Comparison of ENCODE assay signal across 11 mouse cellular contexts in genomic region chr13:16290784-16291183, GRCm38 (mm10).
DNase-seq lines count a peak whose midpoint lies in the region; ATAC-seq and TF ChIP-seq lines count a peak whose summit lies in the region.
"Had no signal": no experiment of that assay in that cellular context is flagged by ENCODE, and none has a peak within 500 bp of the region (broad histone marks: within the 10 kb centered on the region; RNA-seq: fewer than 3 reads in every experiment).

No protein-coding gene starts in this region.

- no peak for DNase-seq in forebrain, embryonic 10.5 days (ENCODE audit: extremely low spot score, low spot score)
- DNase-seq in lung, postnatal 10 days, result peak; percentile 3
- DNase-seq in lung, postnatal 0 days (ENCODE audit: low spot score), result no peak
- peak; percentile 18 for DNase-seq in adrenal gland, postnatal 25 days
- peak; percentile 6 to 9 for DNase-seq in layer of hippocampus, adult 8-10 months (ENCODE audit: low spot score in 2 of 2)
- no peak for DNase-seq in thymus, postnatal 10 days (ENCODE audit: low spot score in 2 of 2)
- no peak for DNase-seq in gastrocnemius, postnatal 14 days
- DNase-seq: embryo, embryonic 11 days had no signal

- TF ChIP-seq EP300 in lung, postnatal 0 days (IDR thresholded peaks at IDR 0.05), result no peak

- peak; percentile 65 for ATAC-seq in forebrain, embryonic 15.5 days (replicated peaks)
- no peak for ATAC-seq in lung, postnatal 0 days
- ATAC-seq: Patski had no signal

- H3K9ac ChIP-seq in forebrain, embryonic 15.5 days (replicated peaks), result no peak overlapping the region
- H3K9ac ChIP-seq in lung, postnatal 0 days (replicated peaks; ENCODE audit: low read depth), result no peak overlapping the region
- H3K9ac ChIP-seq: limb, embryonic 12.5 days had no signal

- H3K27ac ChIP-seq in forebrain, embryonic 15.5 days (replicated peaks), result no peak overlapping the region
- H3K27ac ChIP-seq in forebrain, embryonic 10.5 days, result no peak overlapping the region
- no peak overlapping the region for H3K27ac ChIP-seq in lung, postnatal 0 days (ENCODE audit: low read length)
- H3K27ac ChIP-seq: limb, embryonic 12.5 days had no signal

- WGBS in forebrain, embryonic 15.5 days, result 47% methylated on average over 2 of the region's 2 CpGs
- 92% methylated on average over 2 of the region's 2 CpGs for WGBS in forebrain, embryonic 10.5 days
- 39% methylated on average over 2 of the region's 2 CpGs for WGBS in lung, postnatal 0 days

- no peaks in the 10 kb centered on the region for H3K9me3 ChIP-seq in forebrain, embryonic 15.5 days
- H3K9me3 ChIP-seq in forebrain, embryonic 10.5 days, result no peaks in the 10 kb centered on the region
- no peaks in the 10 kb centered on the region for H3K9me3 ChIP-seq in lung, postnatal 0 days (ENCODE audit: low read length)
- H3K9me3 ChIP-seq: limb, embryonic 12.5 days had no signal

- TF ChIP-seq CTCF in lung, postnatal 0 days (IDR thresholded peaks at IDR 0.05), result no peak

- no peaks in the 10 kb centered on the region for H3K27me3 ChIP-seq in forebrain, embryonic 15.5 days
- H3K27me3 ChIP-seq in forebrain, embryonic 10.5 days (ENCODE audit: poor library complexity, severe bottlenecking), result no peaks in the 10 kb centered on the region
- no peaks in the 10 kb centered on the region for H3K27me3 ChIP-seq in lung, postnatal 0 days (replicated peaks; ENCODE audit: insufficient read depth, low read length)
- H3K27me3 ChIP-seq: limb, embryonic 12.5 days; Patski had no signal

- H3K36me3 ChIP-seq in forebrain, embryonic 15.5 days, result no peaks in the 10 kb centered on the region
- no peaks in the 10 kb centered on the region for H3K36me3 ChIP-seq in forebrain, embryonic 10.5 days (replicated peaks)
- no peaks in the 10 kb centered on the region for H3K36me3 ChIP-seq in lung, postnatal 0 days (ENCODE audit: insufficient read depth, low read length)
- H3K36me3 ChIP-seq: limb, embryonic 12.5 days had no signal

- no peak overlapping the region for H3K4me3 ChIP-seq in forebrain, embryonic 15.5 days
- H3K4me3 ChIP-seq in forebrain, embryonic 10.5 days, result no peak overlapping the region
- H3K4me3 ChIP-seq in lung, postnatal 0 days (ENCODE audit: low read depth, low read length), result no peak overlapping the region
- H3K4me3 ChIP-seq: limb, embryonic 12.5 days had no signal

- 0 out of 2 replicates have a peak, but pooled peaks cover 7% of the 10 kb centered on the region for H3K4me1 ChIP-seq in forebrain, embryonic 15.5 days
- no peaks in the 10 kb centered on the region for H3K4me1 ChIP-seq in forebrain, embryonic 10.5 days
- H3K4me1 ChIP-seq in lung, postnatal 0 days (ENCODE audit: insufficient read depth, low read depth, low read length), result no peaks in the 10 kb centered on the region
- H3K4me1 ChIP-seq: limb, embryonic 12.5 days had no signal

- no peak overlapping the region for H3K4me2 ChIP-seq in forebrain, embryonic 15.5 days (replicated peaks)
- no peak overlapping the region for H3K4me2 ChIP-seq in lung, postnatal 0 days (replicated peaks; ENCODE audit: low read depth, low read length)
- H3K4me2 ChIP-seq: limb, embryonic 12.5 days had no signal

- intact Hi-C loops in gastrocnemius, postnatal 14 days (cut with DNase I; ENCODE audit: low total_unique reads), result no loop called here

Comparison
In these comparisons a context has a peak if more than half of its experiments do, and no peak if none do; other contexts are left out.
1. DNase-seq: peak in lung, postnatal 10 days (single experiment), adrenal gland, postnatal 25 days (single experiment) and layer of hippocampus, adult 8-10 months (2 of 2); none in forebrain, embryonic 10.5 days (single experiment), lung, postnatal 0 days (single experiment), thymus, postnatal 10 days (0 of 2) and gastrocnemius, postnatal 14 days (single experiment).